Mouse (Mus musculus): ENCODE measurements around the gene Pdlim4. TPM values are rescaled to one million over a fixed set of nuclear protein-coding genes. Genes with fewer than 3 reads are reported as not detected.
"Not testable (repeated sequence)": the region's sequence is repeated elsewhere in the genome, so short reads cannot be mapped to it uniquely, and the experiment has no call there.

Gene Pdlim4
- polyA plus RNA-seq, 1 experiment from 2014 or later = 23.7 TPM

DNA sequence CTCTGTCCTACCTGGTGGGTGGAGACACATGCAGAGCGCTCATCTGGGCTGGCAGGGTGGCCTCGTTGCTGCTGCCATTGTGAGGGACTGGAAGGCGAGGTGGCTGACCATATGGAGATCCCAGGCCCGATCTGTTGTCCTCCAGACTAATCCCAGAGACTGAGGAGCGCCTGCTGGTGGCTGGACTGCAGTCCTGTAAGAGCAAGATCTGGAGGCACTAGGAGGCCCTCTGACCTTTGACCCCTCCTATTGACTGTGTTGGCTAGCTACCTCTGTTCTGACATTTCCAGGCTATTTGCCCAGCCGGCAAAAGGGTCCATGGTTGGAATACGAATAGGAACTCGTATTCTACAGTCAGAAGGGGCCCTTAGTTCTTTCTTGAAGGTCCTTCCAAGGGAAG lies 12.7 kb downstream of the Pdlim4 start:
- 18% methylated on average over 8 of the region's 8 CpGs for WGBS
- no peak for ATAC-seq

DNA sequence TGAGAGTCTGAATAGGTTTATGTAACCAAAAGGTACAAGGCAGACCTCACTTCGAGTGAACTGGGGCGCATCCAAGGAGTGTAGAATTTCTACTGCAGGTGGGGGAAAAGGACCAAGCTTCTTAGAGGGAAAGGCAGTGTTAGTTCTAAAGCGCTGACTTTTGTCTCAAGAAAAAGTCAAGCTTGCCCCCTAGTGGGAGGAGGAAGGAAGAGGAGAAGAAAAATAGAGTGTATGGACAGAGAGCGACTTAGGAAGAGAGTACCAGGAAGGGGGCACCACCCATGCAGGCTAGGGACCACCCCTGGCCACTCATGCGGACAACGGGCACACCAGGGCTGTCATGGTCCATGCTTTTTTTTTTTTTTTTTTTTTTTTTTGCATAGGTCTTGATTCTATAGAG lies 14.6 kb downstream of the Pdlim4 start:
- H3K4me1 ChIP-seq (replicated peaks) = peaks cover 22% of the 10 kb centered on the region
- no peaks in the 10 kb centered on the region for H3K36me3 ChIP-seq
- H3K27ac ChIP-seq = no peak overlapping the region
- no peak for ATAC-seq
- 41% methylated on average over 6 of the region's 6 CpGs for WGBS
- no peak overlapping the region for H3K9ac ChIP-seq (replicated peaks)
- no peak overlapping the region for H3K4me2 ChIP-seq (replicated peaks)
- H3K27me3 ChIP-seq = no peaks in the 10 kb centered on the region
- H3K9me3 ChIP-seq = no peaks in the 10 kb centered on the region
- no peak overlapping the region for H3K4me3 ChIP-seq (replicated peaks)

More for the DNA sequence above, 12.7 kb downstream of the Pdlim4 start:
- Histone ChIP-seq H3K4me3 (replicated peaks) (no peak overlapping the region), H3K9me3 (no peaks in the 10 kb centered on the region), H3K4me2 (replicated peaks) (no peak overlapping the region), H3K27me3 (no peaks in the 10 kb centered on the region), H3K9ac (replicated peaks) (no peak overlapping the region), H3K27ac (no peak overlapping the region), H3K4me1 (replicated peaks) (peaks cover 28% of the 10 kb centered on the region), H3K36me3 (no peaks in the 10 kb centered on the region)

GRCm38 (mm10) chr11:54053090-54053489 lies 15.7 kb downstream of the Pdlim4 start:
- H3K4me3 ChIP-seq (replicated peaks) = no peak overlapping the region
- H3K4me2 ChIP-seq (replicated peaks) = no peak overlapping the region
- no peak for ATAC-seq
- H3K27ac ChIP-seq = no peak overlapping the region
- no peaks in the 10 kb centered on the region for H3K9me3 ChIP-seq
- peaks cover 10% of the 10 kb centered on the region for H3K4me1 ChIP-seq (replicated peaks)
- no peak overlapping the region for H3K9ac ChIP-seq (replicated peaks)
- no peaks in the 10 kb centered on the region for H3K36me3 ChIP-seq
- H3K27me3 ChIP-seq = no peaks in the 10 kb centered on the region
- WGBS = 90% methylated on average over 7 of the region's 7 CpGs

DNA sequence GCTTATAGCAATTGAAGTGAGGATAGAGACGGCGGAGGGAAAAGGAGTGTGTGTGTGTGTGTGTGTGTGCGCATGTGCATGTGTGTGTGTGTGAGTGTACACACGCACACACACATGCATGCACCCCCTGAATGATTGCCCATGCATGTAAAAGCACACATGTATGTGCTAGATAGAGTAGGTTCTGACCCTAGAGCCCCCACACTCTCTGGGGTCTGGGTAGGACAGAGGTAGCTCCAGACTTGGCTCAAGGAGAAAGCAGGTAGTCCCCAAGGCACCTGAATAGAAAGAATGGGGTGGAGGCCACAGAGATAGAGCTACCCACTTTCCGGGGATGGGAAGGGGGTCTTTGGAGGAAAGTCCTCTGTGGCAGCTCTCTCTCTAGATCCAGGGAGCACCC lies 16.7 kb downstream of the Pdlim4 start:
- Histone ChIP-seq H3K27ac (no peak overlapping the region), H3K9me3 (no peaks in the 10 kb centered on the region), H3K9ac (replicated peaks) (no peak overlapping the region), H3K4me1 (replicated peaks) (peaks cover under 1% of the 10 kb centered on the region), H3K4me3 (replicated peaks) (no peak overlapping the region), H3K4me2 (replicated peaks) (no peak overlapping the region), H3K27me3 (no peaks in the 10 kb centered on the region), H3K36me3 (no peaks in the 10 kb centered on the region)
- no peak for ATAC-seq
- 93% methylated on average over 5 of the region's 5 CpGs for WGBS

DNA sequence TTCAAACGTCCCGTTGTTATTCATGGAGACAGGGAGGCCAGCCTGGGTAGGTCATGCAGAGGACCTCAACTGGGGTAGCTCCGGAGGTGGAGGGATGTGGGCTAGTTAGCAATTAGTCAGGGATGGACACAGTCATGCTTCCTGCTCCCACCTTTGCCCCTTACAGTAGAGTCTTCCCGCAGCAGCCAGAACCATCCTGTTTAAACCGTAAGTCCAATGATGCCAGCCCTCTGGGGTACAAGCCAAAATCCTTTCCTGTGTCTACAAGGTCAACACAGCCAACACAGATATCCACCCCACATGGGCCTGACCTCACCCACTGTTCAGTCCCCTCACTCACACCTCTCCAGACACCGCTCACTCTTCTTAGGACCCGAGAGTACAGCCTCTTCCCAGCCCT lies 17.7 kb downstream of the Pdlim4 start:
- Histone ChIP-seq H3K9ac (replicated peaks) (no peak overlapping the region), H3K9me3 (no peaks in the 10 kb centered on the region), H3K27ac (no peak overlapping the region), H3K4me2 (replicated peaks) (no peak overlapping the region), H3K27me3 (no peaks in the 10 kb centered on the region), H3K4me1 (replicated peaks) (no peaks in the 10 kb centered on the region), H3K36me3 (no peaks in the 10 kb centered on the region), H3K4me3 (replicated peaks) (no peak overlapping the region)
- WGBS = 87% methylated on average over 7 of the region's 7 CpGs
- no peak for ATAC-seq

- H3K4me3 ChIP-seq (replicated peaks) = no peak overlapping the region
- H3K4me2 ChIP-seq (replicated peaks) = no peak overlapping the region
- H3K9me3 ChIP-seq = no peaks in the 10 kb centered on the region
- WGBS = 85% methylated on average over 2 of the region's 2 CpGs
- ATAC-seq = no peak
- no peaks in the 10 kb centered on the region for H3K27me3 ChIP-seq
- H3K4me1 ChIP-seq (replicated peaks) = no peaks in the 10 kb centered on the region
- H3K27ac ChIP-seq = no peak overlapping the region
- no peaks in the 10 kb centered on the region for H3K36me3 ChIP-seq
- H3K9ac ChIP-seq (replicated peaks) = no peak overlapping the region
These were observed 18.6 kb downstream of the Pdlim4 start for GRCm38 (mm10) chr11:54050205-54050604.

GRCm38 (mm10) chr11:54040676-54041075 lies 28.1 kb downstream of the Pdlim4 start:
- no peaks in the 10 kb centered on the region for H3K27me3 ChIP-seq
- no peak overlapping the region for H3K4me3 ChIP-seq (replicated peaks)
- no peak overlapping the region for H3K9ac ChIP-seq (replicated peaks)
- no peaks in the 10 kb centered on the region for H3K9me3 ChIP-seq
- WGBS = 93% methylated on average over 6 of the region's 6 CpGs
- no peak overlapping the region for H3K4me2 ChIP-seq (replicated peaks)
- no peak overlapping the region for H3K27ac ChIP-seq
- ATAC-seq = no peak
- H3K36me3 ChIP-seq = no peaks in the 10 kb centered on the region
- H3K4me1 ChIP-seq (replicated peaks) = no peaks in the 10 kb centered on the region

DNA sequence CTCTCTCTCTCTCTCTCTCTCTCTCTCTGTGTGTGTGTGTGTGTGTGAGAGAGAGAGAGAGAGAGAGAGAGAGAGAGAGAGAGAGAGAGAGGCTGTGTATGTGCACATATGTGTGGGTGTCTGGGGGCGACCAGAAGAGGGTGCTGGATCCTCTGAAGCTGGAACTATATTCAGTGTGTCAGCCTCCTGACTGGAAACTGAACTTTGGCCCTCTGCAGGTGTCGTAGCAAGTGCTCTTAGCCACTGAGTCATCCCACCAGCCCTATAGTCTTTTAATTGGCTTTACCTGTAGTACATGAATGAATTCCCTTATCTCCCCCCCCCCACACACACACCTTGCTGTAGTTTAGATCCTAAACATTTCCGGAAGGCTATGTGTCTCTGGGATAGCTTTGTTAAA lies 35.9 kb downstream of the Pdlim4 start:
- not testable (repeated sequence) for H3K36me3 ChIP-seq; H3K27ac ChIP-seq; H3K9me3 ChIP-seq; H3K4me3 ChIP-seq (replicated peaks); H3K9ac ChIP-seq (replicated peaks); ATAC-seq; H3K4me2 ChIP-seq (replicated peaks)
- WGBS = 97% methylated on average over 1 of the region's 3 CpGs
- Histone ChIP-seq H3K4me1 (replicated peaks) (peaks cover 11% of the 10 kb centered on the region), H3K27me3 (peaks cover 15% of the 10 kb centered on the region)

- Histone ChIP-seq H3K4me3 (replicated peaks) (no peak overlapping the region), H3K9ac (replicated peaks) (peak overlapping the region; percentile 75; the same call in 1 of the 2 replicates), H3K36me3 (no peaks in the 10 kb centered on the region), H3K9me3 (no peaks in the 10 kb centered on the region), H3K27ac (no peak overlapping the region), H3K4me1 (replicated peaks) (peaks cover 16% of the 10 kb centered on the region), H3K27me3 (peaks cover 43% of the 10 kb centered on the region), H3K4me2 (replicated peaks) (peak overlapping the region; percentile 98)
- no peak for ATAC-seq
- WGBS = 74% methylated on average over 4 of the region's 4 CpGs
These were observed 39.8 kb downstream of the Pdlim4 start for GRCm38 (mm10) chr11:54028997-54029396.

DNA sequence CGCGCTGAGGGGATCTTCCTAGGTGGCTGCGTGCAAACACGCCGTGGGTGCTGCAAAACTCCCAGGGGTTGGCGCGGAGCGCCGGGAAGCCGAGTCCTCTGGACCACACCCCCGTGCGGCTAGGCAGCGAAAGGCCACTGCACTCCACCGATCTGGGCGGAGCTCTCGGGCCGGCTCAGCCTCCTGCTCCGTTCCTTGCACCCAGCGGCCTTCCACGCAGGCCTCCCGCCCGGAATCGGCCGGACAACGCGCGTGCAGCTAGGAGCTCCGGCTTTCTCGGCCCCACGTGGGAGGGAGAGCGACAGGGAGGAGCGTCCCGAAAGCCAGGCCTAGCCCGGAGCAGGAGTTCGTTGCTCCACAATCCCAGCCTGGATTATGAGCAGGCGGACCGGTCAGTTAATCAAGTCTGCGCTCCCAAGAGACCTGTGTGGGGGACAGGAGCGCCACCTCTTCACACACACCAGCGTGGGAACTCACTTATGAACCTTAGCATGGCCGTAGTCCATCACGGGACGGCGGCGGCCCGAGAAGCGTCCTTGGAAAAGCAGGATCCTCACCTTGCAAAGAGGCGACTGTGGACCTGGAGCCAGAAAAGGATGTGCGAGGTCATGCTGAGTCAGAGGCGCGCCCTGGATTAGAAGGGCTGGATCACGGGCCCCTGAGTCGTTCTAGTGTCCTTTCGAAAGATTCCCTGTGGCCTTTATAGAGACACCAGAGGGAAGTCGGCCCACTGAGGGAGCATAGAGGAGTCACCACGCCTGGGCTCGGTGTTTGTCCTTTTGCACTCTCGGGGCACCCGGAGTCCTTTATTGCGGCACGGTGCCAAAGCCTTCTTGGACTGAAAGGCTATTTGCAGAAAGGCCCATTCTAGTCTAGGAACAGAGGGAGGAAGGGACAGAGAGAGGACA lies 40.5 kb downstream of the Pdlim4 start, which contains the start of gene Slc22a4:
Gene Slc22a4, minus strand, starts transcription at position 47 of the 908 bp plus-strand sequence.
- Histone ChIP-seq H3K9ac (replicated peaks) (peak within 1 kb of the TSS; percentile 75), H3K4me2 (replicated peaks) (peak within 1 kb of the TSS; percentile 98), H3K9me3 (no peaks in the 10 kb centered on the region), H3K27ac (no peak within 1 kb of the TSS), H3K27me3 (peaks cover 43% of the 10 kb centered on the region), H3K4me3 (replicated peaks) (peak within 1 kb of the TSS; percentile 58), H3K36me3 (no peaks in the 10 kb centered on the region), H3K4me1 (replicated peaks) (peaks cover 16% of the 10 kb centered on the region)
- ATAC-seq = peak; percentile 89
- WGBS = 1% methylated on average over 61 of the region's 61 CpGs

DNA sequence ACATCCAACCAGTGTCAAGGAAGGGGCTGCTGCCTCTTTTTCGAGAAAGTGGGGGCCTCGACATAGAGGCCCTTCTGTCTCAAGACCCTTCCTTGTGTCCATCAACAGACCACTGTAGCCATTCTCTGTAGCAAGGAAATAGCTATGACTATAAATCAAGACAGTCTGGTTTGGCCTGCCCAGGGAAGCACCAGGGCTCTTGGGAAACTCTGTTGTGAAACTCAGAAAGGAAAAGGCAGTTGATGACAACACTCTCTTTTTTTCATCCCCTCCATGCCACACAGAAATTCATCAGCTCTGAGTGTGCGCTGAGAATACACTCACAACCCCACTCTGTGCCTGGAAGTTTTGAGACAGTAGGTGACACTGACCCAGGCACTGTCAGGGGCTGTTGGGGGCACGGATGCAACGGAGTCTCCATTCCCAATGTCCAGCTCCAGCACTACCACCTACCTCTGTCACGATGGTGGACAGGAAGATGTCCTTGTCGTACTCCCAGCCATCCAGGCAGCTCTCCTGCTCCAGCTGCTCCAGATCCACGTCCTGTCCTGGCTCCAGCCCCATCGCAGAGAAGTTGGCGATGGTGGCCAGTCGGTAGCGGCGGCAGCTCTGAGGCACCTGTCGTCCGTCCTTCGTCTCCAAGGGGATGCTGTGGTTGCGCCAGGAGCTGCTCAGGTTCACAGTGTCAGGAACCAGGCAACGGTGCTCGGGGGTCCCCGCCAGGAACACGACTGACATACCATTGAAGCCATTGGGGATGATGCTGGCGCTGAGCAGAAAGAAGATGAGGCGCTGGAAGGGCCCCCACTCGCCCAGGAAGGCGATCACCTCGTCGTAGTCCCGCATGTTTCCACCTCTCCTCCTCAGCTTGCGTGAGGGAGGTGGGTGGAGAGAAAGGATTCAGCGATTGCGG lies 41.4 kb downstream of the Pdlim4 start:
- peak overlapping the region; percentile 75 for H3K9ac ChIP-seq (replicated peaks)
- H3K27ac ChIP-seq = no peak overlapping the region
- H3K4me3 ChIP-seq (replicated peaks) = peak overlapping the region; percentile 58
- 16% methylated on average over 31 of the region's 31 CpGs for WGBS
- H3K4me2 ChIP-seq (replicated peaks) = peak overlapping the region; percentile 98
- no peaks in the 10 kb centered on the region for H3K36me3 ChIP-seq
- H3K27me3 ChIP-seq = peaks cover 43% of the 10 kb centered on the region
- no peaks in the 10 kb centered on the region for H3K9me3 ChIP-seq
- peaks cover 16% of the 10 kb centered on the region for H3K4me1 ChIP-seq (replicated peaks)
- ATAC-seq = peak; percentile 68

DNA sequence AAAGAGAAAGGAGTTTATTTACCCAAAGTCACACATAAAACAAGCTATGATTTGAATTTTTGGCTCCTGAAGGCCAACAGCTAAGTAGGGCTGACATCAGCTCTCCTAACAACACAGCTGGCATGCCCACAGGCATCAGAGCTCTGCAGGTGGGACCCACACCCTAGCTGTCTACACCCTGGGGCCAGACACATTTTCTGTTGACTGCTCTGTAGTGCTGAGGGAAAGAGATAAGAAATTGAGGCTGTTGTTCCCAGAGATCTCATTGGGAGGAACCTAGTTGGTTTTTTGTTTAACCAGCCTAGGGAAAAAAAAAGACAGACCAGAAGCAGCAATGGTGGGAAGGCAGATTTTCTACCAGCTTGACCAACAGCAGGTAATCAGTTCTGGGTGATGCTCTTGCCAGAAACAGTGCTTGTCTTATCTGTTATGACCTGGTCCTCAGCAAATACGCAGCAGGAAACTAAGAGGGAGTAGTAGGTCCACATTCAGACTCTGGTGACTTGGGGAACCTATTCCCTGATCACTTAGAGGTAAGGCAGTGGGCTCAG lies 42.2 kb downstream of the Pdlim4 start:
- peaks cover 16% of the 10 kb centered on the region for H3K4me1 ChIP-seq (replicated peaks)
- no peak overlapping the region for H3K4me2 ChIP-seq (replicated peaks)
- peaks cover 43% of the 10 kb centered on the region for H3K27me3 ChIP-seq
- no peak overlapping the region for H3K4me3 ChIP-seq (replicated peaks)
- no peaks in the 10 kb centered on the region for H3K36me3 ChIP-seq
- no peak overlapping the region for H3K9ac ChIP-seq (replicated peaks)
- 72% methylated on average over 1 of the region's 1 CpGs for WGBS
- H3K27ac ChIP-seq = no peak overlapping the region
- H3K9me3 ChIP-seq = no peaks in the 10 kb centered on the region
- no peak for ATAC-seq
